Mouse (Mus musculus) ES-Bruce4 (cell line): ENCODE data around the gene Card11. TPM values are rescaled to one million over a fixed set of nuclear protein-coding genes. Genes with fewer than 3 reads are reported as not detected.

Experiments
- H3K27ac ChIP-seq: 2 replicates; pipeline ENCODE4 v1.5.1; 2012; ENCODE audit warnings: low read length, inconsistent platforms; ENCODE audit not compliant: insufficient read depth
- H3K27me3 ChIP-seq: 2 replicates; pipeline ENCODE4 v1.6.1; 2012; ENCODE audit warnings: mild to moderate bottlenecking, low read length, inconsistent platforms; ENCODE audit not compliant: control insufficient read depth, poor library complexity, insufficient read depth, severe bottlenecking
- H3K36me3 ChIP-seq: 2 replicates; pipeline ENCODE4 v1.6.1; 2012; ENCODE audit warnings: inconsistent platforms, mild to moderate bottlenecking, low read length, moderate library complexity; ENCODE audit not compliant: control insufficient read depth, poor library complexity, insufficient read depth, severe bottlenecking
- H3K4me1 ChIP-seq: one replicate; pipeline ENCODE4 v1.8.1; 2011; ENCODE audit warnings: low read length; ENCODE audit not compliant: control insufficient read depth, insufficient read depth
- H3K4me3 ChIP-seq: 2 replicates; pipeline ENCODE4 v1.5.1; 2011; ENCODE audit warnings: low read depth, mild to moderate bottlenecking, low read length
- H3K9ac ChIP-seq: 2 replicates; pipeline ENCODE4 v1.6.1; 2012; ENCODE audit warnings: low read depth, mild to moderate bottlenecking, inconsistent platforms; ENCODE audit not compliant: poor library complexity, severe bottlenecking
- H3K9me3 ChIP-seq: replicated peaks from 2 replicates; pipeline ENCODE4 v1.6.1; 2012; ENCODE audit warnings: mild to moderate bottlenecking, low read length, inconsistent platforms; ENCODE audit not compliant: control insufficient read depth, poor library complexity, insufficient read depth, severe bottlenecking
- CTCF ChIP-seq: IDR thresholded peaks from one replicate; pipeline ENCODE4 v1.8.1; 2011; ENCODE audit warnings: low read depth, low read length
- EP300 ChIP-seq: IDR thresholded peaks from 2 replicates; pipeline ENCODE4 v1.6.1; 2011; ENCODE audit warnings: low read depth, low read length; ENCODE audit not compliant: insufficient read depth
- POLR2A ChIP-seq: IDR thresholded peaks from one replicate; pipeline ENCODE4 v1.8.1; 2011; ENCODE audit warnings: low read length; ENCODE audit not compliant: insufficient read depth
- polyA plus RNA-seq: library from polyadenylated mRNA; stranded (reverse); fragments of >200 nt; gene quantifications from 2 replicates; pipeline ENCODE4 v1.2.4, GENCODE M21; 2011; ENCODE audit warnings: low read depth; ENCODE audit not compliant: missing spikeins, insufficient read depth, insufficient read length

The Card11 gene
- polyA plus RNA-seq, 1 experiment: not detected

DNA sequence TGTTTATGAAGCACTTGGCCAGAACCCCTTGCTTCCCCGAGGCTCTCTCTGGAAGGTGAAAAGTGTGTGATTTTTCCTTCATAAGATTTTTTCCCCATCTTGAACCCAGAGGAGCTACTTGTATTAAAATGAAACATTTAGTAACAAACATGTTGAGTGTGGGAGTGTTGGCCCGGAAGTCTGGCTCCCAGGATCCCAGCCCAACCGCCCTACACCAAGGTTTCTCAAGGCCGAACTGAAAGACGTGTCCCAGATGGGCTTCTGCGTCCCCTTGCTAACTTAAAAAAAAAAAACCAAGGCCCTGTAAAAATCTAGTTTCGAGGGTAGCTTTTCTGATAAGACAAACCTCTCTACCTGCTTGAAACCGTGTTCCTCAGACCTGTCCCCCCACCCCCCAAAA lies 172.5 kb downstream of the Card11 start:
- Histone ChIP-seq H3K27ac (no peak overlapping the region), H3K36me3 (0 out of 2 replicates have a peak, but pooled peaks cover 3% of the 10 kb centered on the region), H3K4me3 (no peak overlapping the region), H3K9me3 (no peaks in the 10 kb centered on the region), H3K9ac (no peak overlapping the region), H3K27me3 (no peaks in the 10 kb centered on the region), H3K4me1 (peaks cover 2% of the 10 kb centered on the region)
- TF ChIP-seq CTCF (no peak), EP300 (no peak), POLR2A (no peak)

- no peaks in the 10 kb centered on the region for H3K27me3 ChIP-seq
- peaks cover 2% of the 10 kb centered on the region for H3K4me1 ChIP-seq
- no peak for TF ChIP-seq EP300
- TF ChIP-seq CTCF: no peak
- TF ChIP-seq POLR2A: no peak
- H3K36me3 ChIP-seq: 0 out of 2 replicates have a peak, but pooled peaks cover 3% of the 10 kb centered on the region
- no peak overlapping the region for H3K4me3 ChIP-seq
- H3K27ac ChIP-seq: no peak overlapping the region
- H3K9ac ChIP-seq: no peak overlapping the region
- H3K9me3 ChIP-seq: no peaks in the 10 kb centered on the region
Measured at GRCm38 (mm10) chr5:140827413-140827812, 173.0 kb downstream of the Card11 start.

GRCm38 (mm10) chr5:140826796-140827195 lies 173.6 kb downstream of the Card11 start:
- H3K4me1 ChIP-seq: peaks cover 2% of the 10 kb centered on the region
- H3K9me3 ChIP-seq: no peaks in the 10 kb centered on the region
- no peaks in the 10 kb centered on the region for H3K27me3 ChIP-seq
- 0 out of 2 replicates have a peak, but pooled peaks cover 3% of the 10 kb centered on the region for H3K36me3 ChIP-seq
- TF ChIP-seq EP300 (no peak), CTCF (no peak), POLR2A (no peak)
- no peak overlapping the region for H3K27ac ChIP-seq
- no peak overlapping the region for H3K4me3 ChIP-seq
- H3K9ac ChIP-seq: no peak overlapping the region

- Histone ChIP-seq H3K4me3 (no peak overlapping the region), H3K36me3 (0 out of 2 replicates have a peak, but pooled peaks cover 3% of the 10 kb centered on the region), H3K9me3 (no peaks in the 10 kb centered on the region), H3K9ac (no peak overlapping the region), H3K4me1 (peaks cover under 1% of the 10 kb centered on the region), H3K27ac (no peak overlapping the region), H3K27me3 (no peaks in the 10 kb centered on the region)
- TF ChIP-seq POLR2A (no peak), CTCF (no peak), EP300 (no peak)
Measured at GRCm38 (mm10) chr5:140826118-140826517, 174.3 kb downstream of the Card11 start.

DNA sequence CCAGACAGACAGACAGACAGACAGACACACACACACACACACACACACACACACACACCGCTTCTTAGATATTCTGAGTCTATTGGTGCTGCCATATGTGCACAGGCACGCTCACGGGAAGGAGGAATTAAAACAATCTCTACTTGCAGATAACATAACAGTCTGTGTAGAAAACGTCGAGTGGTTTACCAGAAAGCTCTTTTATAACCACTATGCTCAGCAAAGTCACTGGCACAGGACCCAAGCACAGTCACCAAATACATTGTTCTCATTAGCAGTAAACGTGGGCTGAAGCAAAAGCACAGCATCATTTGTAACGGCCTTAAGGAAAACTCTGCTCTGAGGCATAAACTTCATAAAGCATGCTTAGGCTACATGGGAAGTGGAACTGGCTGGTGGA lies 176.3 kb downstream of the Card11 start:
- Histone ChIP-seq H3K27ac (no peak overlapping the region), H3K9me3 (no peaks in the 10 kb centered on the region), H3K27me3 (no peaks in the 10 kb centered on the region), H3K9ac (no peak overlapping the region), H3K4me3 (no peak overlapping the region), H3K4me1 (peaks cover 2% of the 10 kb centered on the region), H3K36me3 (0 out of 2 replicates have a peak, but pooled peaks cover 3% of the 10 kb centered on the region)
- TF ChIP-seq POLR2A (no peak), CTCF (no peak), EP300 (no peak)

GRCm38 (mm10) chr5:140823386-140823785 lies 177.0 kb downstream of the Card11 start:
- TF ChIP-seq EP300 (no peak), CTCF (no peak), POLR2A (no peak)

More at GRCm38 (mm10) chr5:140823386-140823785, 177.0 kb downstream of the Card11 start:
- Histone ChIP-seq H3K27me3 (no peaks in the 10 kb centered on the region), H3K36me3 (0 out of 2 replicates have a peak, but pooled peaks cover under 1% of the 10 kb centered on the region), H3K9me3 (no peaks in the 10 kb centered on the region), H3K4me3 (no peak overlapping the region), H3K9ac (no peak overlapping the region), H3K27ac (no peak overlapping the region), H3K4me1 (peaks cover 2% of the 10 kb centered on the region)

Other genes starting within 250 kb of the Card11 start
- gene Gna12, start 170.2 kb downstream of the Card11 start, polyA plus RNA-seq: 29.9 and 34.1 TPM in 2 replicates
- gene Sdk1, start 240.9 kb upstream of the Card11 start, polyA plus RNA-seq: 0.70 and 1.6 TPM in 2 replicates